Comparison of ENCODE assay signal across 26 mouse cellular contexts in genomic region chr11:4006462-4006861, GRCm38 (mm10). TPM values are rescaled to one million over a fixed set of nuclear protein-coding genes. Genes with fewer than 3 reads are reported as not detected.
DNase-seq lines count a peak whose midpoint lies in the region; ATAC-seq and TF ChIP-seq lines count a peak whose summit lies in the region.
"Had no signal": no experiment of that assay in that cellular context is flagged by ENCODE, and none has a peak within 500 bp of the region (broad histone marks: within the 10 kb centered on the region; RNA-seq: fewer than 3 reads in every experiment).

No protein-coding gene starts in this region.

- no peak for ATAC-seq in forebrain, postnatal 0 days
- ATAC-seq in kidney, postnatal 0 days (replicated peaks; ENCODE audit: low FRiP score, low read depth): no peak
- no peak for ATAC-seq in kidney, embryonic 14.5 days (ENCODE audit: low FRiP score, low TSS enrichment)
- no peak for ATAC-seq in lung, embryonic 14.5 days (ENCODE audit: insufficient read depth)
- ATAC-seq: midbrain, embryonic 15.5 days had no signal

- no peak overlapping the region for H3K27ac ChIP-seq in forebrain, postnatal 0 days (ENCODE audit: low read depth, low read length)
- no peak overlapping the region for H3K27ac ChIP-seq in forebrain, embryonic 10.5 days
- no peak overlapping the region for H3K27ac ChIP-seq in kidney, postnatal 0 days
- H3K27ac ChIP-seq in kidney, embryonic 14.5 days (ENCODE audit: low read depth, low read length): no peak overlapping the region
- H3K27ac ChIP-seq in lung, embryonic 14.5 days (ENCODE audit: low read depth): no peak overlapping the region
- H3K27ac ChIP-seq: embryonic facial prominence, embryonic 13.5 days; heart, embryonic 15.5 days; midbrain, embryonic 15.5 days had no signal

- peak; percentile 64 for TF ChIP-seq CTCF in forebrain, postnatal 0 days (IDR thresholded peaks at IDR 0.05; ENCODE audit: low read depth)
- TF ChIP-seq CTCF in kidney, postnatal 0 days (IDR thresholded peaks at IDR 0.05; ENCODE audit: low read depth): peak; percentile 47; the same call in 1 of the 2 replicates
- TF ChIP-seq CTCF in lung, embryonic 14.5 days (IDR thresholded peaks at IDR 0.05; ENCODE audit: low read depth): peak; percentile 48
- 0 out of 2 replicates have a peak, but pooled peaks have one; percentile 4 for TF ChIP-seq CTCF in brain, embryonic 14.5 days (IDR thresholded peaks at IDR 0.05; ENCODE audit: borderline replicate concordance, extremely low read depth, insufficient read depth, insufficient read length)

- WGBS in forebrain, postnatal 0 days: 86% methylated on average over 3 of the region's 3 CpGs
- 86% methylated on average over 3 of the region's 3 CpGs for WGBS in forebrain, embryonic 10.5 days
- WGBS in kidney, postnatal 0 days: 87% methylated on average over 3 of the region's 3 CpGs
- 84% methylated on average over 3 of the region's 3 CpGs for WGBS in kidney, embryonic 14.5 days
- 73% methylated on average over 3 of the region's 3 CpGs for WGBS in lung, embryonic 14.5 days

- H3K27me3 ChIP-seq in forebrain, postnatal 0 days (ENCODE audit: insufficient read depth, low read length): no peaks in the 10 kb centered on the region
- H3K27me3 ChIP-seq in forebrain, embryonic 10.5 days (ENCODE audit: poor library complexity, severe bottlenecking): no peaks in the 10 kb centered on the region
- no peaks in the 10 kb centered on the region for H3K27me3 ChIP-seq in kidney, postnatal 0 days (ENCODE audit: insufficient read depth, low read length)
- no peaks in the 10 kb centered on the region for H3K27me3 ChIP-seq in kidney, embryonic 14.5 days (ENCODE audit: control insufficient read depth, insufficient read depth, low read length)
- H3K27me3 ChIP-seq in lung, embryonic 14.5 days (ENCODE audit: insufficient read depth, low read length): no peaks in the 10 kb centered on the region
- H3K27me3 ChIP-seq: embryonic facial prominence, embryonic 13.5 days had no signal

- DNase-seq in forebrain, postnatal 0 days: no peak
- DNase-seq in forebrain, embryonic 10.5 days (ENCODE audit: extremely low spot score, low spot score): no peak
- DNase-seq in kidney, postnatal 0 days (ENCODE audit: low spot score): no peak
- DNase-seq in lung, embryonic 14.5 days: peak; percentile 12
- DNase-seq in lung, postnatal 36 days: no peak
- no peak for DNase-seq in brain, embryonic 14.5 days (ENCODE audit: low read depth)
- no peak for DNase-seq in spleen, adult 12 weeks (ENCODE audit: low spot score)
- DNase-seq: adrenal gland, adult 8-10 months; cerebellum, adult 9-11 months; kidney, adult 9 months; right cerebral cortex, postnatal 14 days had no signal

- TF ChIP-seq POLR2A in brain, embryonic 14.5 days (IDR thresholded peaks at IDR 0.05; ENCODE audit: borderline replicate concordance, extremely low read depth, insufficient read depth, insufficient read length, poor library complexity, severe bottlenecking): no peak

- no peak overlapping the region for H3K4me3 ChIP-seq in forebrain, postnatal 0 days (ENCODE audit: low read depth, low read length)
- H3K4me3 ChIP-seq in forebrain, embryonic 10.5 days: no peak overlapping the region
- H3K4me3 ChIP-seq in kidney, postnatal 0 days (replicated peaks; ENCODE audit: low read depth, low read length): no peak overlapping the region
- no peak overlapping the region for H3K4me3 ChIP-seq in kidney, embryonic 14.5 days (ENCODE audit: low read length)
- no peak overlapping the region for H3K4me3 ChIP-seq in lung, embryonic 14.5 days (ENCODE audit: low read depth, low read length)
- H3K4me3 ChIP-seq: embryonic facial prominence, embryonic 13.5 days; heart, embryonic 15.5 days; midbrain, embryonic 15.5 days had no signal

- H3K4me2 ChIP-seq in forebrain, postnatal 0 days (ENCODE audit: low read depth): no peak overlapping the region
- no peak overlapping the region for H3K4me2 ChIP-seq in kidney, postnatal 0 days (ENCODE audit: low read length)
- H3K4me2 ChIP-seq in kidney, embryonic 14.5 days (replicated peaks; ENCODE audit: low read depth, low read length): no peak overlapping the region
- no peak overlapping the region for H3K4me2 ChIP-seq in lung, embryonic 14.5 days
- H3K4me2 ChIP-seq: embryonic facial prominence, embryonic 13.5 days; heart, embryonic 15.5 days; midbrain, embryonic 15.5 days had no signal

- no peaks in the 10 kb centered on the region for H3K36me3 ChIP-seq in forebrain, postnatal 0 days (ENCODE audit: insufficient read depth)
- no peaks in the 10 kb centered on the region for H3K36me3 ChIP-seq in forebrain, embryonic 10.5 days (replicated peaks)
- no peaks in the 10 kb centered on the region for H3K36me3 ChIP-seq in kidney, postnatal 0 days (ENCODE audit: insufficient read depth, low read length)
- H3K36me3 ChIP-seq in kidney, embryonic 14.5 days (ENCODE audit: control insufficient read depth, insufficient read depth, low read length): no peaks in the 10 kb centered on the region
- no peaks in the 10 kb centered on the region for H3K36me3 ChIP-seq in lung, embryonic 14.5 days (ENCODE audit: insufficient read depth)
- H3K36me3 ChIP-seq: embryonic facial prominence, embryonic 13.5 days; heart, embryonic 15.5 days; midbrain, embryonic 15.5 days had no signal

- H3K9me3 ChIP-seq in forebrain, postnatal 0 days (ENCODE audit: low read length): no peaks in the 10 kb centered on the region
- H3K9me3 ChIP-seq in forebrain, embryonic 10.5 days: no peaks in the 10 kb centered on the region
- no peaks in the 10 kb centered on the region for H3K9me3 ChIP-seq in kidney, postnatal 0 days (replicated peaks; ENCODE audit: low read length)
- H3K9me3 ChIP-seq in kidney, embryonic 14.5 days (ENCODE audit: control insufficient read depth, low read length): no peaks in the 10 kb centered on the region
- H3K9me3 ChIP-seq in lung, embryonic 14.5 days (ENCODE audit: low read depth, low read length): no peaks in the 10 kb centered on the region
- H3K9me3 ChIP-seq: embryonic facial prominence, embryonic 13.5 days; heart, embryonic 15.5 days; midbrain, embryonic 15.5 days had no signal

- no peaks in the 10 kb centered on the region for H3K4me1 ChIP-seq in forebrain, postnatal 0 days (ENCODE audit: insufficient read depth)
- no peaks in the 10 kb centered on the region for H3K4me1 ChIP-seq in forebrain, embryonic 10.5 days
- no peaks in the 10 kb centered on the region for H3K4me1 ChIP-seq in kidney, postnatal 0 days (replicated peaks; ENCODE audit: insufficient read depth, low read length)
- H3K4me1 ChIP-seq in kidney, embryonic 14.5 days (ENCODE audit: control insufficient read depth, insufficient read depth, low read length): no peaks in the 10 kb centered on the region
- no peaks in the 10 kb centered on the region for H3K4me1 ChIP-seq in lung, embryonic 14.5 days (ENCODE audit: insufficient read depth)
- H3K4me1 ChIP-seq: embryonic facial prominence, embryonic 13.5 days; heart, embryonic 15.5 days; midbrain, embryonic 15.5 days had no signal

- no peak overlapping the region for H3K9ac ChIP-seq in forebrain, postnatal 0 days
- no peak overlapping the region for H3K9ac ChIP-seq in kidney, postnatal 0 days (ENCODE audit: low read depth, low read length)
- H3K9ac ChIP-seq in kidney, embryonic 14.5 days (ENCODE audit: low read depth, low read length): no peak overlapping the region
- H3K9ac ChIP-seq in lung, embryonic 14.5 days: no peak overlapping the region
- H3K9ac ChIP-seq: embryonic facial prominence, embryonic 13.5 days; heart, embryonic 15.5 days; midbrain, embryonic 15.5 days had no signal

RNA-seq across cellular contexts. Expression of gene Gal3st1, which starts 23.0 kb away (rescaled TPM):
- 6.5 and 9.9 TPM in 2 replicates for total RNA-seq in forebrain, postnatal 0 days (2014; rRNA removed)
- 8.0 and 8.3 TPM in 2 replicates for polyA plus RNA-seq in forebrain, postnatal 0 days (2015; fragmentation: Nextera tagmentation; extraction: Ambion mirVana)
- polyA plus RNA-seq in forebrain, embryonic 10.5 days (2016; fragmentation: Nextera tagmentation; extraction: Ambion mirVana): 0.16 and 0.17 TPM in 2 replicates
- polyA plus RNA-seq in kidney, postnatal 0 days (2015; fragmentation: Nextera tagmentation; extraction: Ambion mirVana): 26.2 and 30.3 TPM in 2 replicates
- polyA plus RNA-seq in kidney, embryonic 14.5 days (2014; fragmentation: Nextera tagmentation; extraction: Ambion mirVana): 4.3 and 4.6 TPM in 2 replicates
- 4.6 and 5.3 TPM in 2 replicates for polyA plus RNA-seq in lung, embryonic 14.5 days (2014; fragmentation: Nextera tagmentation; extraction: Ambion mirVana)
- 3.2 and 5.3 TPM in 2 replicates for polyA plus RNA-seq in brain, embryonic 14.5 days (2012; rRNA removed)
- total RNA-seq: megakaryocyte-erythroid progenitor cell, adult 5-6 weeks; neutrophil, adult 5-6 weeks had no signal

RNA-seq across cellular contexts. Expression of gene Sec14l4, which starts 24.8 kb away (rescaled TPM):
- total RNA-seq in forebrain, postnatal 0 days (2014; rRNA removed): not detected in 2 replicates
- polyA plus RNA-seq in forebrain, postnatal 0 days (2015; fragmentation: Nextera tagmentation; extraction: Ambion mirVana): not detected in 2 replicates
- polyA plus RNA-seq in forebrain, embryonic 10.5 days (2016; fragmentation: Nextera tagmentation; extraction: Ambion mirVana): not detected in 2 replicates
- not detected in 2 replicates for polyA plus RNA-seq in kidney, postnatal 0 days (2015; fragmentation: Nextera tagmentation; extraction: Ambion mirVana)
- not detected in 2 replicates for polyA plus RNA-seq in kidney, embryonic 14.5 days (2014; fragmentation: Nextera tagmentation; extraction: Ambion mirVana)
- polyA plus RNA-seq in lung, embryonic 14.5 days (2014; fragmentation: Nextera tagmentation; extraction: Ambion mirVana): 3.8 and 4.2 TPM in 2 replicates
- polyA plus RNA-seq in brain, embryonic 14.5 days (2012; rRNA removed): 0.05 TPM in 1 of 2 replicates, not detected in the other
- total RNA-seq: gastrocnemius, adult 18-20 months; hematopoietic stem cell, adult 5-6 weeks; megakaryocyte-erythroid progenitor cell, adult 5-6 weeks; neutrophil, adult 5-6 weeks had no signal
- polyA plus RNA-seq: midbrain, embryonic 15.5 days had no signal

RNA-seq across cellular contexts. Expression of gene 4930556J24Rik, which starts 29.9 kb away (rescaled TPM):
- not detected in 2 replicates for total RNA-seq in forebrain, postnatal 0 days (2014; rRNA removed)
- not detected in 2 replicates for polyA plus RNA-seq in forebrain, postnatal 0 days (2015; fragmentation: Nextera tagmentation; extraction: Ambion mirVana)
- 0.36 TPM in 2 replicates for polyA plus RNA-seq in forebrain, embryonic 10.5 days (2016; fragmentation: Nextera tagmentation; extraction: Ambion mirVana)
- 0.61 and 1.2 TPM in 2 replicates for polyA plus RNA-seq in kidney, postnatal 0 days (2015; fragmentation: Nextera tagmentation; extraction: Ambion mirVana)
- 0.49 TPM in 1 of 2 replicates, not detected in the other for polyA plus RNA-seq in kidney, embryonic 14.5 days (2014; fragmentation: Nextera tagmentation; extraction: Ambion mirVana)
- 0.16 TPM in 2 replicates for polyA plus RNA-seq in lung, embryonic 14.5 days (2014; fragmentation: Nextera tagmentation; extraction: Ambion mirVana)
- 0.05 TPM in 1 of 2 replicates, not detected in the other for polyA plus RNA-seq in brain, embryonic 14.5 days (2012; rRNA removed)
- total RNA-seq: adrenal gland, adult 8-10 months; gastrocnemius, adult 18-20 months; hematopoietic stem cell, adult 5-6 weeks; layer of hippocampus, postnatal 14 days; left cerebral cortex, postnatal 14 days; megakaryocyte-erythroid progenitor cell, adult 5-6 weeks; neutrophil, adult 5-6 weeks had no signal
- polyA plus RNA-seq: gonadal fat pad, adult 2 months; heart, embryonic 15.5 days; large intestine, adult 2 months; limb, embryonic 14.5 days; thymus, postnatal 0 days had no signal

RNA-seq across cellular contexts. Expression of gene Pes1, which starts 42.7 kb away (rescaled TPM):
- 49.2 and 50.0 TPM in 2 replicates for total RNA-seq in forebrain, postnatal 0 days (2014; rRNA removed)
- 53.8 and 55.8 TPM in 2 replicates for polyA plus RNA-seq in forebrain, postnatal 0 days (2015; fragmentation: Nextera tagmentation; extraction: Ambion mirVana)
- 116 and 118 TPM in 2 replicates for polyA plus RNA-seq in forebrain, embryonic 10.5 days (2016; fragmentation: Nextera tagmentation; extraction: Ambion mirVana)
- polyA plus RNA-seq in kidney, postnatal 0 days (2015; fragmentation: Nextera tagmentation; extraction: Ambion mirVana): 55.0 and 61.7 TPM in 2 replicates
- polyA plus RNA-seq in kidney, embryonic 14.5 days (2014; fragmentation: Nextera tagmentation; extraction: Ambion mirVana): 60.7 and 81.2 TPM in 2 replicates
- polyA plus RNA-seq in lung, embryonic 14.5 days (2014; fragmentation: Nextera tagmentation; extraction: Ambion mirVana): 77.2 and 82.0 TPM in 2 replicates
- 57.9 and 58.0 TPM in 2 replicates for polyA plus RNA-seq in brain, embryonic 14.5 days (2012; rRNA removed)

RNA-seq across cellular contexts. Expression of gene Sec14l3, which starts 58.2 kb away (rescaled TPM):
- total RNA-seq in forebrain, postnatal 0 days (2014; rRNA removed): 3.6 and 4.7 TPM in 2 replicates
- polyA plus RNA-seq in forebrain, postnatal 0 days (2015; fragmentation: Nextera tagmentation; extraction: Ambion mirVana): 2.1 and 3.8 TPM in 2 replicates
- polyA plus RNA-seq in forebrain, embryonic 10.5 days (2016; fragmentation: Nextera tagmentation; extraction: Ambion mirVana): not detected in 2 replicates
- polyA plus RNA-seq in kidney, postnatal 0 days (2015; fragmentation: Nextera tagmentation; extraction: Ambion mirVana): not detected in 2 replicates
- polyA plus RNA-seq in kidney, embryonic 14.5 days (2014; fragmentation: Nextera tagmentation; extraction: Ambion mirVana): not detected in 2 replicates
- polyA plus RNA-seq in lung, embryonic 14.5 days (2014; fragmentation: Nextera tagmentation; extraction: Ambion mirVana): 1.2 and 1.5 TPM in 2 replicates
- 0.23 and 0.29 TPM in 2 replicates for polyA plus RNA-seq in brain, embryonic 14.5 days (2012; rRNA removed)
- total RNA-seq: gastrocnemius, adult 18-20 months; hematopoietic stem cell, adult 5-6 weeks; megakaryocyte-erythroid progenitor cell, adult 5-6 weeks; neutrophil, adult 5-6 weeks had no signal
- polyA plus RNA-seq: embryonic facial prominence, embryonic 13.5 days; large intestine, adult 2 months; limb, embryonic 14.5 days; urinary bladder, adult 2 months had no signal

Comparison
In these comparisons a context has a peak if more than half of its experiments do, and no peak if none do; other contexts are left out.
1. CTCF ChIP-seq: peak in every context shown above with its lines; median percentile 64 in forebrain, postnatal 0 days; 48 in lung, embryonic 14.5 days; 47 in kidney, postnatal 0 days; 4 in brain, embryonic 14.5 days.